Mouse (Mus musculus): ENCODE results near the gene Fkbp15. TPM values are rescaled to one million over a fixed set of nuclear protein-coding genes. Genes with fewer than 3 reads are reported as not detected.

The Fkbp15 gene
- polyA plus RNA-seq, 1 experiment from 2014 or later: 15.0 TPM

DNA sequence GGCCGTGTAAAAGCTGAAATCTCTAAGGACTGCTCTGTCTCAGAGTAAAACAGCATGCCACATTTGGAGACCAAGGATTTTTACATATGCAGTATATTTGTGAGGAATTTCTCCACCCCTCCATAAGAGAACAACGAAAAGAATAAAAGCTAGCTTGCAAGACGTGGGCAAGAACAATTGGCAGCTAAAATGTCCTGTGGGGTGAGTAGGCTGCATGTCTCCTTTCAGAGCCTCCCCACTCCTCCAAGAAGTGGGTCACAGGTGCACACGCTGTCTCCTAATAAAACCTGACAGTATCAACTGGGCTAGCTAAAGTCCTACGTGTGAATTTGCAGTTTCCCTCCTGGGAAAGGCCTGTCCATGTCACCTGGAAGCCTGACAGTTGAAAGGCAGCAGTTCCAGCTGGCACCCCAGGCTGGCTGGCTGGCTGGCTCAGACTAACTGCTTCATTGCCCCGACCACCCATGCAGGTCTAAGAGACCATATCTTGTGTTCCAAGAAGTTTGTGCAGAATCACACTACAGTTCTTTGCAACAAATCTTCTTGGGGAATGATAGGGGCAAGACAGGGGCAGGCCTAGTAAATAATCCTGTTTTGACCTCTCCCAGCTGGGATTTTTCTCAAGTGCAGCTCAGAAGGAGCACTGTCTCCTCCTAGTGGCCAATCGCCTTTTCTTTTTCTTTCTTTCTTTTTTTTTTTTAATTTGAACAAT lies 97.1 kb downstream of the Fkbp15 start:
- H3K36me3 ChIP-seq (ENCODE audit: control insufficient read depth, insufficient read depth, low read length): no peaks in the 10 kb centered on the region
- no peak overlapping the region for H3K4me3 ChIP-seq (ENCODE audit: low read depth, low read length)
- no peak overlapping the region for H3K27ac ChIP-seq (replicated peaks)
- H3K27me3 ChIP-seq (ENCODE audit: control insufficient read depth, insufficient read depth, low read length): no peaks in the 10 kb centered on the region
- DNase-seq (ENCODE audit: low spot score) (no peak), ATAC-seq (ENCODE audit: low FRiP score, low TSS enrichment) (no peak)
- no peaks in the 10 kb centered on the region for H3K4me1 ChIP-seq (replicated peaks; ENCODE audit: control insufficient read depth, insufficient read depth)
- no peaks in the 10 kb centered on the region for H3K9me3 ChIP-seq (ENCODE audit: control insufficient read depth, low read length)
- H3K4me2 ChIP-seq (replicated peaks; ENCODE audit: low read depth): no peak overlapping the region
- WGBS: 24% methylated on average over 7 of the region's 7 CpGs
- no peak overlapping the region for H3K9ac ChIP-seq (ENCODE audit: low read length)
- TF ChIP-seq EP300 (optimal IDR thresholded peaks at IDR 0.05) (no peak), CTCF (IDR thresholded peaks at IDR 0.05; ENCODE audit: low read depth) (peak; percentile 75)

DNA sequence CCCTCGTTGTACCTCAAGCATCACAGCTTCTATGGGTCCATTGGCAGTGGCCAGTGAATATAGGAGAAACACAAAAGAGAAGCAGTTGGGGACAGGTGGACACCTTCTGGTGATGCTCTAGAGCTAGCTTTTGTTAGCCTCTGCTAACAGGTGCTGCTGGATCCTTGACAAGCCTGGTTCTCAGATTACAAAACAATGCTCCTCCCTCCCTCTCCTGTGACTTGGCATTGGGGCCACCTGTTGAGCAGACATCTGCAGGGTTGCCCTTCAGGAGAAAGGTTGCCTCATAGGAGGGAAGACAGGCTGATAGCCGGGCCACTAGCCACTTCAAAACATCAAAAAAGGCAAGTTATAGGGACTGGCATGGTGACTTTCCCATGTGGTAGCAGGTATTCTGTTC lies 98.1 kb downstream of the Fkbp15 start, which contains the start of gene Slc31a2:
Gene Slc31a2, plus strand, starts transcription at position 287 of the 400 bp plus-strand sequence.
- Histone ChIP-seq H3K9ac (ENCODE audit: low read length) (no peak within 1 kb of the TSS), H3K4me1 (replicated peaks; ENCODE audit: control insufficient read depth, insufficient read depth) (no peaks in the 10 kb centered on the region), H3K9me3 (ENCODE audit: control insufficient read depth, low read length) (no peaks in the 10 kb centered on the region), H3K4me3 (ENCODE audit: low read depth, low read length) (no peak within 1 kb of the TSS), H3K4me2 (replicated peaks; ENCODE audit: low read depth) (no peak within 1 kb of the TSS), H3K36me3 (ENCODE audit: control insufficient read depth, insufficient read depth, low read length) (no peaks in the 10 kb centered on the region), H3K27me3 (ENCODE audit: control insufficient read depth, insufficient read depth, low read length) (no peaks in the 10 kb centered on the region), H3K27ac (replicated peaks) (no peak within 1 kb of the TSS)
- ATAC-seq (ENCODE audit: low FRiP score, low TSS enrichment) (no peak), DNase-seq (ENCODE audit: low spot score) (no peak)
- TF ChIP-seq EP300 (optimal IDR thresholded peaks at IDR 0.05) (no peak), CTCF (IDR thresholded peaks at IDR 0.05; ENCODE audit: low read depth) (no peak)
- WGBS: 34% methylated on average over 2 of the region's 2 CpGs

- no peaks in the 10 kb centered on the region for H3K9me3 ChIP-seq (ENCODE audit: control insufficient read depth, low read length)
- no peak overlapping the region for H3K4me3 ChIP-seq (ENCODE audit: low read depth, low read length)
- no peak overlapping the region for H3K9ac ChIP-seq (ENCODE audit: low read length)
- ATAC-seq (ENCODE audit: low FRiP score, low TSS enrichment) (no peak), DNase-seq (ENCODE audit: low spot score) (peak; percentile 70)
- 22% methylated on average over 8 of the region's 8 CpGs for WGBS
- TF ChIP-seq CTCF (IDR thresholded peaks at IDR 0.05; ENCODE audit: low read depth): no peak
- TF ChIP-seq EP300 (optimal IDR thresholded peaks at IDR 0.05): no peak
- no peak overlapping the region for H3K4me2 ChIP-seq (replicated peaks; ENCODE audit: low read depth)
- no peak overlapping the region for H3K27ac ChIP-seq (replicated peaks)
- no peaks in the 10 kb centered on the region for H3K4me1 ChIP-seq (replicated peaks; ENCODE audit: control insufficient read depth, insufficient read depth)
- H3K36me3 ChIP-seq (ENCODE audit: control insufficient read depth, insufficient read depth, low read length): no peaks in the 10 kb centered on the region
- no peaks in the 10 kb centered on the region for H3K27me3 ChIP-seq (ENCODE audit: control insufficient read depth, insufficient read depth, low read length)
Observed at GRCm38 (mm10) chr4:62256931-62257330, 103.4 kb downstream of the Fkbp15 start.

DNA sequence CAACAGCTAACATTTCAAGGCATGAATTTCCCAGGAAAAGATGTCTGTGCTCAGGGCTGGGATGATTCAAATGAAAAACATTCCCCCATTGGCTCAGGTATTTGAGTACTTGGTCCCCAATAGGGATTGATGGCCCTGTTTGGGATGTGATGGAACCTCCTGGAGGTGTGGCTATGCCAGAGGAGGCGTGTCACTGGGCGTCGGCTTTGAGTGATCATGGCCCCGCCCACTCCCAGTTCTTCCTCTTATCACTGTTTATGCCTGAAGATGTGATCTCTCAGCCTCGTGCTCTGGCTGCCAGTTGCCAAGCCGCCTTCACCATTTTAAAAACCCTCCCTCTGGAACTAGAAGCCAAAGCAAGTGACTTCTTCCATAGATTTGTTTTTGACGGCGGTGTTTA lies 105.8 kb downstream of the Fkbp15 start:
- H3K27ac ChIP-seq (replicated peaks): no peak overlapping the region
- H3K4me2 ChIP-seq (replicated peaks; ENCODE audit: low read depth): no peak overlapping the region
- WGBS: 54% methylated on average over 8 of the region's 8 CpGs
- DNase-seq (ENCODE audit: low spot score) (no peak), ATAC-seq (ENCODE audit: low FRiP score, low TSS enrichment) (no peak)
- no peaks in the 10 kb centered on the region for H3K27me3 ChIP-seq (ENCODE audit: control insufficient read depth, insufficient read depth, low read length)
- H3K9ac ChIP-seq (ENCODE audit: low read length): no peak overlapping the region
- H3K4me3 ChIP-seq (ENCODE audit: low read depth, low read length): no peak overlapping the region
- H3K4me1 ChIP-seq (replicated peaks; ENCODE audit: control insufficient read depth, insufficient read depth): no peaks in the 10 kb centered on the region
- H3K36me3 ChIP-seq (ENCODE audit: control insufficient read depth, insufficient read depth, low read length): no peaks in the 10 kb centered on the region
- no peaks in the 10 kb centered on the region for H3K9me3 ChIP-seq (ENCODE audit: control insufficient read depth, low read length)
- no peak for TF ChIP-seq EP300 (optimal IDR thresholded peaks at IDR 0.05)
- no peak for TF ChIP-seq CTCF (IDR thresholded peaks at IDR 0.05; ENCODE audit: low read depth)

GRCm38 (mm10) chr4:62251776-62252175 lies 108.6 kb downstream of the Fkbp15 start:
- no peaks in the 10 kb centered on the region for H3K4me1 ChIP-seq (replicated peaks; ENCODE audit: control insufficient read depth, insufficient read depth)
- H3K27ac ChIP-seq (replicated peaks): no peak overlapping the region
- WGBS: 87% methylated on average over 4 of the region's 4 CpGs
- H3K9ac ChIP-seq (ENCODE audit: low read length): no peak overlapping the region
- H3K4me3 ChIP-seq (ENCODE audit: low read depth, low read length): no peak overlapping the region
- H3K27me3 ChIP-seq (ENCODE audit: control insufficient read depth, insufficient read depth, low read length): no peaks in the 10 kb centered on the region
- H3K4me2 ChIP-seq (replicated peaks; ENCODE audit: low read depth): no peak overlapping the region
- DNase-seq (ENCODE audit: low spot score): no peak
- no peaks in the 10 kb centered on the region for H3K36me3 ChIP-seq (ENCODE audit: control insufficient read depth, insufficient read depth, low read length)
- ATAC-seq (ENCODE audit: low FRiP score, low TSS enrichment): no peak
- no peak for TF ChIP-seq CTCF (IDR thresholded peaks at IDR 0.05; ENCODE audit: low read depth)
- no peak for TF ChIP-seq EP300 (optimal IDR thresholded peaks at IDR 0.05)
- H3K9me3 ChIP-seq (ENCODE audit: control insufficient read depth, low read length): no peaks in the 10 kb centered on the region

- Histone ChIP-seq H3K4me3 (ENCODE audit: low read depth, low read length) (no peak overlapping the region), H3K4me2 (replicated peaks; ENCODE audit: low read depth) (no peak overlapping the region), H3K9me3 (ENCODE audit: control insufficient read depth, low read length) (no peaks in the 10 kb centered on the region), H3K9ac (ENCODE audit: low read length) (no peak overlapping the region), H3K27me3 (ENCODE audit: control insufficient read depth, insufficient read depth, low read length) (no peaks in the 10 kb centered on the region), H3K4me1 (replicated peaks; ENCODE audit: control insufficient read depth, insufficient read depth) (no peaks in the 10 kb centered on the region), H3K27ac (replicated peaks) (no peak overlapping the region), H3K36me3 (ENCODE audit: control insufficient read depth, insufficient read depth, low read length) (no peaks in the 10 kb centered on the region)
- no peak for ATAC-seq (ENCODE audit: low FRiP score, low TSS enrichment)
- DNase-seq (ENCODE audit: low spot score): no peak
- TF ChIP-seq EP300 (optimal IDR thresholded peaks at IDR 0.05) (no peak), CTCF (IDR thresholded peaks at IDR 0.05; ENCODE audit: low read depth) (peak; percentile 61)
- 51% methylated on average over 3 of the region's 3 CpGs for WGBS
Observed at GRCm38 (mm10) chr4:62250896-62251544, 109.3 kb downstream of the Fkbp15 start.

Other genes starting within 250 kb of the Fkbp15 start
- gene Mup21, start 209.7 kb downstream of the Fkbp15 start, polyA plus RNA-seq (2015; fragmentation: Nextera tagmentation; extraction: Ambion mirVana): not detected in 2 replicates
- gene Zfp37, start 129.5 kb downstream of the Fkbp15 start, polyA plus RNA-seq (2015; fragmentation: Nextera tagmentation; extraction: Ambion mirVana): 2.9 and 3.2 TPM in 2 replicates
- 32.6 and 35.7 TPM in 2 replicates for gene Slc31a2, start 98.0 kb downstream of the Fkbp15 start, polyA plus RNA-seq (2015; fragmentation: Nextera tagmentation; extraction: Ambion mirVana)
- gene Slc31a1, start 179 bp upstream of the Fkbp15 start, polyA plus RNA-seq (2015; fragmentation: Nextera tagmentation; extraction: Ambion mirVana): 51.4 and 55.0 TPM in 2 replicates
- 83.6 and 91.5 TPM in 2 replicates for gene Cdc26, start 48.1 kb upstream of the Fkbp15 start, polyA plus RNA-seq (2015; fragmentation: Nextera tagmentation; extraction: Ambion mirVana)
- gene Prpf4, start 48.2 kb upstream of the Fkbp15 start, polyA plus RNA-seq (2015; fragmentation: Nextera tagmentation; extraction: Ambion mirVana): 7.5 and 7.6 TPM in 2 replicates
- gene Rnf183, start 74.7 kb upstream of the Fkbp15 start, polyA plus RNA-seq (2015; fragmentation: Nextera tagmentation; extraction: Ambion mirVana): 0.23 and 0.24 TPM in 2 replicates
- 2.3 and 2.7 TPM in 2 replicates for gene Wdr31, start 110.3 kb upstream of the Fkbp15 start, polyA plus RNA-seq (2015; fragmentation: Nextera tagmentation; extraction: Ambion mirVana)
- 32.5 and 38.1 TPM in 2 replicates for gene Bspry, start 119.5 kb upstream of the Fkbp15 start, polyA plus RNA-seq (2015; fragmentation: Nextera tagmentation; extraction: Ambion mirVana)
- gene Hdhd3, start 142.9 kb upstream of the Fkbp15 start, polyA plus RNA-seq (2015; fragmentation: Nextera tagmentation; extraction: Ambion mirVana): 23.5 and 26.0 TPM in 2 replicates
- gene Alad, start 159.4 kb upstream of the Fkbp15 start, polyA plus RNA-seq (2015; fragmentation: Nextera tagmentation; extraction: Ambion mirVana): 161 and 178 TPM in 2 replicates
- gene Pole3, start 164.5 kb upstream of the Fkbp15 start, polyA plus RNA-seq (2015; fragmentation: Nextera tagmentation; extraction: Ambion mirVana): 52.4 and 55.5 TPM in 2 replicates
- gene 4933430I17Rik, start 164.8 kb upstream of the Fkbp15 start, polyA plus RNA-seq (2015; fragmentation: Nextera tagmentation; extraction: Ambion mirVana): 0.18 and 0.35 TPM in 2 replicates
- gene Rgs3, start 199.3 kb upstream of the Fkbp15 start, polyA plus RNA-seq (2015; fragmentation: Nextera tagmentation; extraction: Ambion mirVana): 26.4 and 30.0 TPM in 2 replicates